Mouse (Mus musculus) gastrocnemius, adult 18-20 months (tissue): ENCODE data around the gene Sdccag8. TPM values are rescaled to one million over a fixed set of nuclear protein-coding genes. Genes with fewer than 3 reads are reported as not detected.

Experiments used
- DNase-seq: peaks from one replicate; pipeline ENCODE4 v3.0.0; 2021; ENCODE audit warnings: low spot score
- microRNA-seq: library from miRNA; unstranded; fragments of <30 nt; microRNA quantifications from one replicate; pipeline ENCODE4 v1.2.0, GENCODE M21; 2021
- total RNA-seq, 2 experiments: library from RNA; stranded (reverse); gene quantifications; 2 replicates each; pipeline ENCODE4 v1.2.3; 2021

Gene Sdccag8
- total RNA-seq, 2 experiments from 2014 or later: 4.2 to 5.2 TPM

GRCm38 (mm10) chr1:177046963-177047362 is 232.5 kb downstream of the Sdccag8 start:
- DNase-seq: no peak

DNA sequence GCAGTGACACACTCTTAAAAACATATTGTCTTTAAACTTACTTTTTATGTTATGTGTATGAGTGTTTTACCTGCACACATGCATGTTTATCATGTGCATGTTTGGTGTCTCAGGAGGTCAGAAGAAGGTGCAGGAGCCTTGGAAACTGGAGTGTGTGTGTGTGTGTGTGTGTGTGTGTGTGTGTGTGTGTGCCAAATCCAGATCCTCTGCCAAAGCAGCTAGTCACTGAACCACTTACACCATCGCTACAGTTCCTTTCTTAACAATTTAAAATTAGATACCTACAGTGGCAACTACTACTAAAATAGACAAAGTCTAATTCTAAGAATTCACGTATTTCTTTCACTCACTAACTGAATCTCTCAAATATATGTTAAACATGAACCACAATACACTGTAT is 234.3 kb downstream of the Sdccag8 start:
- no peak for DNase-seq

GRCm38 (mm10) chr1:177051366-177051963 is 237.0 kb downstream of the Sdccag8 start:
- no peak for DNase-seq

- DNase-seq: no peak
These were observed 240.4 kb downstream of the Sdccag8 start for GRCm38 (mm10) chr1:177054891-177055290.

GRCm38 (mm10) chr1:177061761-177062160 is 247.3 kb downstream of the Sdccag8 start:
- DNase-seq: no peak

GRCm38 (mm10) chr1:177065732-177066131 is 251.3 kb downstream of the Sdccag8 start:
- no peak for DNase-seq

DNA sequence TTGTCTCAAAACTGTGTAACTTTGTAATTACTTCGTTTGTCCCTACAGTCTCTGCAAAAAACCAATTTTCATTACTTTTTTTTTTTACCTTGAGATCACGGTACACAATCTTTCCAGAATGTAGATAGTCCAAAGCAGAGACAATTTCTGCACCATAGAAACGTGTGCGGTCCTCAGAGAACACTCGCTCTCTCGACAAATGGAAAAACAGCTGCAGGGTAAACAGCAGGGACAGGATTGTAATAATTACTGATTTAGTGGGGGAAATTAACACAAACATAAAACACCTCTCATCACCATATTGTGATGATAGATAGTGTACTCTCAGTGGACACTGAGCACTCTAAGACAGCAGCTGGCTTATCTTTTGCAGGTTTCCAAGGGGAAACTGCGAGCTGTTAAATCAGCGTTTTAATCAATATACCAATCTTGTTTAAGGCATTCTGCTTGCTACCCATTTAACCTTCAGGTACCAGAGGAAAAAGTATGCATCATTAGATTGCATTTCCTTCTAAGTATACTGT is 252.7 kb downstream of the Sdccag8 start:
- no peak for DNase-seq

GRCm38 (mm10) chr1:177069161-177069560 is 254.7 kb downstream of the Sdccag8 start:
- no peak for DNase-seq

Small RNAs within 50 kb of the gene (microRNA-seq; reads per million reads assigned to microRNA genes)
- gene Gm25993 (not detected), gene Mir350 (681 reads per million, percentile 79 among the genes with 10 or more reads in this experiment)

Other genes with a start within 250 kb of the Sdccag8 start
- 10 to 100 TPM; 17.8 to 19.1 TPM for gene Cep170, start 593 bp upstream of the Sdccag8 start, total RNA-seq